Mouse (Mus musculus) neural tube, embryonic 11.5 days (tissue): Measurements from ENCODE around the gene Nin. TPM values are rescaled to one million over a fixed set of nuclear protein-coding genes. Genes with fewer than 3 reads are reported as not detected.

Source experiments
- polyA plus RNA-seq: library from polyadenylated mRNA; unstranded; fragments of >200 nt; fragmentation: Nextera tagmentation; extraction: Ambion mirVana; gene quantifications from 2 replicates; pipeline ENCODE4 v1.2.1, GENCODE M21; 2014

Nin gene
- polyA plus RNA-seq, 1 experiment from 2014 or later = 16.6 TPM

Other genes with a start within 250 kb of the Nin start
- 43.1 and 48.1 TPM in 2 replicates for gene Atl1, start 221.1 kb downstream of the Nin start, polyA plus RNA-seq
- 42.3 and 43.5 TPM in 2 replicates for gene Map4k5, start 220.5 kb downstream of the Nin start, polyA plus RNA-seq
- gene Sav1, start 126.7 kb downstream of the Nin start, polyA plus RNA-seq = 8.7 and 8.9 TPM in 2 replicates
- not detected in 2 replicates for gene Abhd12b, start 40.4 kb upstream of the Nin start, polyA plus RNA-seq
- gene Pygl, start 117.8 kb upstream of the Nin start, polyA plus RNA-seq = 6.0 and 7.4 TPM in 2 replicates
- gene Trim9, start 233.9 kb upstream of the Nin start, polyA plus RNA-seq = 24.6 and 27.4 TPM in 2 replicates